Mouse (Mus musculus): ENCODE data around the gene Elmo1.

GRCm38 (mm10) chr13:20163339-20163954, 73.1 kb downstream of the Elmo1 start:
- TF ChIP-seq CTCF (IDR thresholded peaks at IDR 0.05; ENCODE audit: low read depth) (no peak), EP300 (IDR thresholded peaks at IDR 0.05; ENCODE audit: low read depth) (no peak)
